Mouse (Mus musculus) right cerebral cortex, postnatal 14 days (tissue): ENCODE results near the gene Ttc7b.
A peak's percentile ranks its signal among the peaks of the same experiment; 100 is the strongest.

Source experiments
- DNase-seq: peaks from one replicate; pipeline ENCODE4 v3.0.0; 2022

Gene Ttc7b

GRCm38 (mm10) chr12:100520794-100521186 lies at the start of gene Ttc7b:
Gene Ttc7b (minus strand): TSS chr12:100520826.
- peak; percentile 37 for DNase-seq

DNA sequence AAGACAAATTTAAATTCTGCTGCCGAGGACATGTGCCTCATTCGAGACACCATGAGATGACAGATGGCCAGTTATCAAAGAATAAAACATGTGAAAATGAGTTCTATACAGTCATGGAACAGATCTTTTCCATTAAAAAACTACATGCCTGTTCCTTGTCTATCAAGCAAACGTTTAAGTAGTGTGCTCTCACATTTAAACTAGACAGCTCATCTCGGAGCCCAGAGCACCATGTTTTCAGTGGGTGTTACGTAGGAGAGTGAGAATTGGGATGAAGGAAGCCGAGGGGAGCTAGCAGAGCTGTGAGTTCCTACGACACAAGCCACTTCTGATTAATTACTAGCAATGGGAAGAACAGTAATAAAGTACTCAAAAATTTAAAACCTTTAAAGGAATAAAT lies 48.2 kb upstream of the Ttc7b start:
- no peak for DNase-seq

- no peak for DNase-seq
Observed at GRCm38 (mm10) chr12:100568105-100568504, 47.5 kb upstream of the Ttc7b start.

DNA sequence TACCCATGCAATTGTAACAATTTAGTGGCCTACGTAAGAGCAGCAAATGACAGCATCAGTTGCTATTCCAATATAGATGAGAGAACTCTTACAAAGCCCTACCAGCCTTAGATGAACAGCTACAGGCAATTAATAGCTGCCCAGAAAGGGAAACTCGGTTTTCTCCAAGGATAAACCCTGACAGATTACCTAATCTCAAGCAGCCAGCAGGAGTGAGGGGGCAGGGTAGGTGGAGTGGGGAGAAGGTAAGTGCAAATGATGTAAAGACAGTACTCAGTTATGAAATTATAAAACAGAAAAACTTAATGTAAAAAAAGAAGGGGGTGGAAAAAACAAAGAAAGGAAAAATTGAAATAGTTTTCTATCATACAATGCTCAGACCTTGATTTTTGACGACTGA lies 47.0 kb upstream of the Ttc7b start:
- no peak for DNase-seq

DNA sequence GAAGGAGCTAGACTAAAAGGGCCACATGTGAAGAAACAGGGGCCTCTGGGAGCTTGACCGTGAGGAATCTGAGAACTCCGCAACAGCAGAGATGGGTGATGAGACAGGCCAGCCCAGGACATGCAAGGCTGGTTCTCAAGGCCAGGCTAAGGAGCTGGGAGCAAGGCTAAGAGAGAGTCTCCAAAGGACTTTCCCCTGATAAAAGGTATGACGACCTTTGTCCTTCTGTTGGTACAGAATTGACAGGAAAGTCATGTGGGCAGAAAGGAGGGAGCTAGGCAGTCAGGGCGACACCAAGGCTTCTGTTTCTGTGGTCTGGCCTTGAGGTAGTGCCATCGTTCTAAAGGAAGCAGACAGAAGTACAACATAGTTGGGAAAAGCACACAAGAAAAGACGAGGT lies 33.0 kb upstream of the Ttc7b start:
- DNase-seq, result no peak

GRCm38 (mm10) chr12:100551972-100552371 lies 31.3 kb upstream of the Ttc7b start:
- no peak for DNase-seq

DNA sequence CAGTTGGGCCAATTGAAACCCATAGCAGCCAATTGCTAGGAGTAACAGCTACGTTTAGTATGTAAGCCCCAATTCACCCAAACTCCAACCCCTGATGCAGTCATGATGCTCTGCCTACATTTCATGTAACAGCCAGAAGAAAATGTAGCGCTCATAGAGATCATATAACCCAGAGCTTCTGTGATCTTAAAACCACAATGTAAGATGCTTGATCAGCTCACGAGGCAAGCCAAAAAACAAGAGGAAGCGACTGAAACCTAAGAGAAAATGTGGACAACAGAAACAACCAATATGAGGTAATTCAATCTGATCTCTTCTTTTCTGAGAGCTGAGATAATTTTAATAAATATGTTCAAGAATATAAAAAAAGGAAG lies 23.6 kb upstream of the Ttc7b start:
- DNase-seq, result no peak

DNA sequence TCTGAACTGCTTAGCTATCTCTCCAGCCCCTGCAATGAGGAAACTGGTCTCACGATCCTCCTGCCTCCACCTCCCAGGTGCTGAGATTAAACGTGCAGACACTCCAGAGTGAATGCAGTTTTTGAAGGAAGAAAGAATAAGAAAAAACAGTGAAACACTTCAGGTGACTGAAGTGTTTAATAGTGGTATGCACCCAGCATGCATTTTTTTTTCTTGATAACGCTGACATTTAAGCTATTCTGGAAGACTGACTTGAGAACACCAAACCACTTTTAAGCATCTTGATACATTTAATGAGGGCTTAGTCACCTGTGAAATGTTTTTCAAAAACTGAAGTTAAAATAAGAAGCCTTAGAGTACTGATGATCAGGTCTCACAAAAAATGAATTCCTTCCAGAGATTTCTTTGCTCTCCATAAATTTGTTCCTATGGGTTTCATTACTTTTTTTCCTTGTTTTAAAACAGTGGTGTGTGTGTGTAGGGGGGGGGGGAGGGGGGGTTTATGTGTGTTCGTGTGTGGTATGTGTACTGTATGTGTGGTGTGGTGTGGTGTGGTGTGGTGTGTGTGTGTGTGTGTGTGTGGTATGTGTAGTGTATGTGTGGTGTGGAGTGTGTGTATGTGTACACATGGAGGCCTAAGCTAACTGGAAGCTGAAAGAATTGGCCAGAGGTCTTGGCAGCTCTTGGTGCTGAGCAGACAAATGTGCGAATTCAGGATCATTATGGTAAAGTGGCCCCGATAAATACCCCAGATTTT lies 23.0 kb upstream of the Ttc7b start:
- DNase-seq, result no peak

DNA sequence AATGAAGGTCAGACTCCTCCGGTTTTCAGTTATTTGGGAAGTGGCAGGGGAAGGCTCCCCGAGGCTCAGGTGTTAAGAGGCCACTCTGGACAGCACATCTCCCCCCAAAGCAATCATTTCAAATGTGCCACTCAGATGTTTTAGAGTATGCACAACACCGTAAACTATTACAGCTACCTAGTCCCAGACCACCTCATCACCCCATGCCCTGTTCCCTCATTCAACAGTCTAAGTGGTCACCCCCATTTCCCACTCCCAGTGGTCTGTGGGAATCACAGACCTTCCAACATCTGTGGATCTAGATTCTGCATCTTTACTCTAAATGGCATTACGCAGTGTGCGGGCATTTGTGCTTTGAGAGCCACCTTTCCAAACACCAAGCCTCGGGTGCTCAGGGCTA lies 21.9 kb upstream of the Ttc7b start:
- DNase-seq, result no peak

- no peak for DNase-seq
Observed at GRCm38 (mm10) chr12:100542076-100542475, 21.4 kb upstream of the Ttc7b start.

DNA sequence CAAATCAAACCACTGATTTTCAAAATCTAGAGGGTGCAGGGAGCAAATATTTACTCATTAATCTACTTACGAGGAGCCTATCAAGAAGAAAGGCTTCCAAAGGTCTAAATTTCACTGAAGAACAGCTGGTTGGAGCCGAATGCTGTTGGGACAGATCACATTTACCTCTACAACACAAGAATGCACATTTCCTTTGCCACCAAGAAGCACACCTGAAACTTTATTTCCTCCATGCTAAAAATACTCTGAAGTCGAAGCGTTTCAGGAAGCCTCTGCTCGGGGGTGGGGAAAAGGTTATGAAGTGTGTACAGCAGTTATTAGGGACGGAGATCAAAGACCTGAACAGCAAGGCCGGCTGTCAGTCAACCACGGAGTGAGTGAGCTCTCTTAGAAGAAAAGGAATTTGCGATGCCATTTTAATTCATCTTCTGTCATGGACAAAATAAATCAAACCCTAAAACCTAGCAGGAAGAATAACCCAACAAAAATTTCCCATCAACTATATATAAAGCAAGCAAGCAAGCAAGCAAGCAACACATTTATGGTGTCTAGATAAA lies 18.6 kb upstream of the Ttc7b start:
- no peak for DNase-seq

- DNase-seq, result no peak
Observed at GRCm38 (mm10) chr12:100538445-100539157, 18.0 kb upstream of the Ttc7b start.

- DNase-seq, result no peak
Observed at GRCm38 (mm10) chr12:100537091-100537490, 16.5 kb upstream of the Ttc7b start.

DNA sequence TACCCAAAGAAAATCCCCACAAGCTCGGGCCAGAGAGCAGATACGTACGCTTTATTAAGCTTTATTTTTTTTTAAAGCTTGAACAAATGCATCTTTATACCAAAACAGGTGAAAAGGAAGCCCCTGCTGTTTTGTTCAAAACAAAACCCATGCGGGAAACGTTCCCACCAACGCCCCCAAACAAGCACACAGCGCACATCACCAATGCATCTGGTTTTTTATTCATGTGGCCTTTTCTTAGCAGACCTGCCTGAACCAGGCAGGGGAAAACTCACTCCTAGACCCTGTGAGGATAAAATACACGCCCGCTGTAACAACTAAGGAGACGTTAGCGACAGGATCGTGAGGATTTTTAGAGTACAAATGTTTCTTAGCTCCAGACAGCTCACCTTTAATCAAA lies 14.4 kb upstream of the Ttc7b start:
- no peak for DNase-seq

DNA sequence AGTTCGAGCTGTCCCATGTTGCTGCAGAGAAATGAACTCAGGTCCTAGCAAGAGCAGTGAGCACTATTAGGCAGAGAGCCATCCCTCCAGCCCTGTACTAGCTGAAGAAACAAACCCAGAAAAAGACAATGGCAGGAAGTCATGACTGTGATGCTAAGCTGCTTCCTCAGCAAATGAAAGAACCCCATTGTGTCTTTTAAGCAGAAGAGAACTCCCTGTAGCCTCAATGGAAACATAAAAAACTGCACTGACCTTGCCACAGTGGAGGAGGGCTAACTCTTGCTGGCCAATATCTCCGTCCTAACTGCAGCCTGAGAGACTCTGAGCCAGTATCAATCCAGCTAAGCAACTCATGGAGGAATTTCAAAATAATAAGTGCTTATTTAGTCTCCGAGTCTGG lies 13.4 kb upstream of the Ttc7b start:
- DNase-seq, result no peak

DNA sequence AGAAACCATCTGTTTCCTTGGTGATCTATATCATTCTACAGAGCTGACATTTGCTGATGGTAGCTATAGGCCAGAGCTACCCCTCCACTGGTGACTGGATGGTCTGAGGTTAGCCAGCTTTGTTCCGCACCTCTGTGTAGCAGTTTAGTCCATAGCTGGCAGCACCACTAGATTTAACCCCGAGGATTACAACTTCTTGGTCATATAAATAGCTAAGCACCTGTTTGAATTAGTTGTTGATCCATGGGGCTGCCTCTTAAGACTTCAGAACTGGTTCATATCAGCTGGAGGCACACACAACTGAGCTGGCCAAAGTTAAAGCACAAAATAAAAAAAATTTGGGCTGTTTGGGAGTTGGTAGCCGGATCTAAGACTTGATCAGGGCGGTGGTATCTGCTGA lies 12.6 kb upstream of the Ttc7b start:
- DNase-seq, result no peak

- DNase-seq, result no peak
Observed at GRCm38 (mm10) chr12:100531740-100532139, 11.1 kb upstream of the Ttc7b start.

- no peak for DNase-seq
Observed at GRCm38 (mm10) chr12:100530871-100531270, 10.2 kb upstream of the Ttc7b start.

DNA sequence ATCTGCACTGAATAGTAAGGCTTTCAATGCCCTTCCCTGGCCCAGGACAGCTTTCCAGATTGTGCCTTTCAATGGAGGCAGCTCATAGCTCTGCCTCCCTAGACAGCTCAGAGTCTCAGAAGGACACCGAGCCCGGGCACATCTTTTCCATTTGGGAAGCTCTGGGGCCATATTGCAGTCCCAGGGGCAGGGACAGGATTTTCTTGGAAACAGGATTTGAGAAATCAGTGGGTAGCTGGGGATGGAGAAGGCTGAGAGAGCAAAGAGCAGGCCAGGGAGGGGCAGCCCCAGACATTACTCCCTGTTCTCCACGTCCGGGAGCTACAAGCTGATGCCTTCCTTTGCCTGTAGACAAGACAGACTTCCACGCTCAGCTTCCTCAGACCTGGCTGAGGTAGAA lies 9.0 kb upstream of the Ttc7b start:
- DNase-seq, result no peak

DNA sequence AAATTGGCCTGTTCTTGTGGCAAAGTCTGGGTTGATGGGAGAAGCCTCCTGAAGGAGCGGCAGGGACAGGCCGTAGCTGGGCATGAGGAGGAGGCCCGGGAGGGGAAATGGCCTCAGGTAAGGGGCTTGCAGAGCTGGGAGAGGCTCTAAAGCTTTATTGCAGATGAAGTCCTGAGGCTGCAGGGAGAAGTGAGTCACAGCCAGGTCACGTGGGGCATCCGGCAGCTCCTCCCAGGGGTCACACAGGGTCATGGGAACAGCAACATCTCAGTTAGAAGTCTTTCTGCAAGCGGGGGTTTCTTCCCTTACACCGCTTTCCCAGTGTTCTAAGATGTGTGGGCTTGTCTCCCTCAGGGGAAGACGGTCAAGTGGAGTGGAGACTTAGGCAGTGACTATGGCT lies 8.5 kb upstream of the Ttc7b start:
- DNase-seq, result peak; percentile 30

GRCm38 (mm10) chr12:100528246-100528645 lies 7.6 kb upstream of the Ttc7b start:
- DNase-seq, result no peak

- peak; percentile 60 for DNase-seq
Observed at GRCm38 (mm10) chr12:100527753-100528152, 7.1 kb upstream of the Ttc7b start.

- no peak for DNase-seq
Observed at GRCm38 (mm10) chr12:100527241-100527640, 6.6 kb upstream of the Ttc7b start.

DNA sequence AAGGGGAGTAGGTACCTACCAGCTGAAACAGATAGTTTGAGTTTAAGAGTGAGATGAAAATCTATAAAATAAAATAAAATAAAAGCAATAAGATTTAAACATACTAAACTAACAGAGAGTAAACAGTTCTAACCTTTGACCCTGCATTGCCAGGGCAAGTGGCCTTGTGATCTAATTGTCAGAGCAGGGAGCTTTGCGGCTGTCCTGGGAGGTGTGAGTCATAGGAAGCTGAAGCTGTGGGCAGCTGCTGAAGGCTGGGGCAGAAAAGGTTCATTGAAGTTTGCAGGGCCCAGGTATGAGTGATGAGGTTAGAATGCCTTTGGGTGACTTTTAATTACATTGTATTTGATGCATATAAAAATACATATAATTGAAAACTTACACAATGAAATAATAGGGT lies 5.3 kb upstream of the Ttc7b start:
- no peak for DNase-seq
